Mouse (Mus musculus) hindbrain, embryonic 15.5 days (tissue): ENCODE results near the gene Arhgef3. TPM values are rescaled to one million over a fixed set of nuclear protein-coding genes. Genes with fewer than 3 reads are reported as not detected.

Source experiments
- ATAC-seq: fragments of 200-750 bp; cut with Nextera tagmentation; 2 replicates; pipeline ENCODE4 v1.8.0; 2017; ENCODE audit warnings: low read depth, moderate number of reproducible peaks, moderate TSS enrichment; ENCODE audit not compliant: low FRiP score
- H3K27ac ChIP-seq: fragments of 300-500 bp; sonication (generic); replicated peaks from 2 replicates; pipeline ENCODE4 v1.5.1; 2015; ENCODE audit warnings: mild to moderate bottlenecking, inconsistent platforms
- H3K27me3 ChIP-seq: fragments of 300-500 bp; sonication (generic); 2 replicates; pipeline ENCODE4 v1.6.1; 2015; ENCODE audit warnings: control low read depth, inconsistent platforms
- H3K36me3 ChIP-seq: fragments of 300-500 bp; sonication (generic); 2 replicates; pipeline ENCODE4 v1.6.1; 2015; ENCODE audit warnings: control low read depth, inconsistent platforms
- H3K4me1 ChIP-seq: fragments of 300-500 bp; sonication (generic); replicated peaks from 2 replicates; pipeline ENCODE4 v1.6.1; 2015; ENCODE audit warnings: control low read depth, inconsistent platforms
- H3K4me2 ChIP-seq: fragments of 300-500 bp; sonication (generic); 2 replicates; pipeline ENCODE4 v1.6.1; 2015; ENCODE audit warnings: moderate library complexity, mild to moderate bottlenecking, inconsistent platforms
- H3K4me3 ChIP-seq: fragments of 300-500 bp; sonication (generic); 2 replicates; pipeline ENCODE4 v1.5.1; 2015; ENCODE audit warnings: mild to moderate bottlenecking, inconsistent platforms
- H3K9ac ChIP-seq: fragments of 300-500 bp; sonication (generic); 2 replicates; pipeline ENCODE4 v1.6.1; 2015; ENCODE audit warnings: inconsistent platforms
- H3K9me3 ChIP-seq: fragments of 300-500 bp; sonication (generic); 2 replicates; pipeline ENCODE4 v1.6.1; 2016; ENCODE audit warnings: control low read depth, inconsistent platforms
- WGBS: fragments of 180-500 bp; shearing (Covaris S2); methylation state at CpG from one replicate; pipeline ENCODE4 v1.1.7; 2015; 5-methylcytosine and 5-hydroxymethylcytosine counted together
- polyA plus RNA-seq: library from polyadenylated mRNA; unstranded; fragments of >200 nt; fragmentation: Nextera tagmentation; extraction: Ambion mirVana; gene quantifications from 2 replicates; pipeline ENCODE4 v1.2.1, GENCODE M21; 2015

Arhgef3 gene
- polyA plus RNA-seq, 1 experiment from 2014 or later, result 12.7 TPM

GRCm38 (mm10) chr14:27118546-27118945 is 3.8 kb downstream of the Arhgef3 start:
- H3K9me3 ChIP-seq, result no peaks in the 10 kb centered on the region
- H3K4me1 ChIP-seq, result peaks cover 13% of the 10 kb centered on the region
- H3K4me2 ChIP-seq, result no peak overlapping the region
- ATAC-seq, result no peak
- no peak overlapping the region for H3K9ac ChIP-seq
- no peaks in the 10 kb centered on the region for H3K36me3 ChIP-seq
- H3K27ac ChIP-seq, result no peak overlapping the region
- H3K27me3 ChIP-seq, result peaks cover 28% of the 10 kb centered on the region
- whole genome bisulfite sequencing, result 84% methylated on average over 5 of the region's 5 CpGs
- no peak overlapping the region for H3K4me3 ChIP-seq

GRCm38 (mm10) chr14:27122646-27123045 is 7.9 kb downstream of the Arhgef3 start:
- no peaks in the 10 kb centered on the region for H3K9me3 ChIP-seq
- no peaks in the 10 kb centered on the region for H3K4me1 ChIP-seq
- H3K4me2 ChIP-seq, result no peak overlapping the region
- no peak overlapping the region for H3K9ac ChIP-seq
- no peak overlapping the region for H3K27ac ChIP-seq
- no peak overlapping the region for H3K4me3 ChIP-seq
- H3K27me3 ChIP-seq, result no peaks in the 10 kb centered on the region
- no peak for ATAC-seq
- no peaks in the 10 kb centered on the region for H3K36me3 ChIP-seq
- WGBS, result 87% methylated on average over 3 of the region's 3 CpGs

GRCm38 (mm10) chr14:27123543-27123942 is 8.8 kb downstream of the Arhgef3 start:
- no peak overlapping the region for H3K4me3 ChIP-seq
- H3K9me3 ChIP-seq, result no peaks in the 10 kb centered on the region
- no peak for ATAC-seq
- 53% methylated on average over 8 of the region's 8 CpGs for WGBS
- H3K9ac ChIP-seq, result no peak overlapping the region
- no peak overlapping the region for H3K27ac ChIP-seq
- H3K4me1 ChIP-seq, result no peaks in the 10 kb centered on the region
- H3K27me3 ChIP-seq, result no peaks in the 10 kb centered on the region
- H3K36me3 ChIP-seq, result no peaks in the 10 kb centered on the region
- H3K4me2 ChIP-seq, result no peak overlapping the region

- Histone ChIP-seq H3K9ac (no peak overlapping the region), H3K4me1 (no peaks in the 10 kb centered on the region), H3K27ac (no peak overlapping the region), H3K4me3 (no peak overlapping the region), H3K4me2 (no peak overlapping the region), H3K9me3 (no peaks in the 10 kb centered on the region), H3K27me3 (no peaks in the 10 kb centered on the region), H3K36me3 (no peaks in the 10 kb centered on the region)
- ATAC-seq, result no peak
- WGBS, result 95% methylated on average over 3 of the region's 3 CpGs
Observed at GRCm38 (mm10) chr14:27130031-27130430, 15.3 kb downstream of the Arhgef3 start.

GRCm38 (mm10) chr14:27130676-27131075 is 16.0 kb downstream of the Arhgef3 start:
- Histone ChIP-seq H3K27me3 (no peaks in the 10 kb centered on the region), H3K9me3 (no peaks in the 10 kb centered on the region), H3K4me2 (no peak overlapping the region), H3K27ac (no peak overlapping the region), H3K4me1 (no peaks in the 10 kb centered on the region), H3K4me3 (no peak overlapping the region), H3K9ac (no peak overlapping the region), H3K36me3 (no peaks in the 10 kb centered on the region)
- ATAC-seq, result no peak
- 82% methylated on average over 1 of the region's 1 CpGs for WGBS

GRCm38 (mm10) chr14:27131521-27131920 is 16.8 kb downstream of the Arhgef3 start:
- Histone ChIP-seq H3K9ac (no peak overlapping the region), H3K27me3 (no peaks in the 10 kb centered on the region), H3K4me3 (no peak overlapping the region), H3K36me3 (no peaks in the 10 kb centered on the region), H3K4me2 (no peak overlapping the region), H3K4me1 (no peaks in the 10 kb centered on the region), H3K27ac (no peak overlapping the region), H3K9me3 (no peaks in the 10 kb centered on the region)
- 88% methylated on average over 1 of the region's 1 CpGs for WGBS
- no peak for ATAC-seq

- H3K9me3 ChIP-seq, result no peaks in the 10 kb centered on the region
- 83% methylated on average over 9 of the region's 9 CpGs for WGBS
- H3K9ac ChIP-seq, result no peak overlapping the region
- 0 out of 2 replicates have a peak, but pooled peaks have one; percentile 30 for ATAC-seq
- H3K4me2 ChIP-seq, result no peak overlapping the region
- no peak overlapping the region for H3K27ac ChIP-seq
- no peaks in the 10 kb centered on the region for H3K36me3 ChIP-seq
- no peaks in the 10 kb centered on the region for H3K27me3 ChIP-seq
- H3K4me1 ChIP-seq, result no peaks in the 10 kb centered on the region
- no peak overlapping the region for H3K4me3 ChIP-seq
Observed at GRCm38 (mm10) chr14:27138891-27139290, 24.2 kb downstream of the Arhgef3 start.

- Histone ChIP-seq H3K4me2 (no peak overlapping the region), H3K4me3 (no peak overlapping the region), H3K27me3 (no peaks in the 10 kb centered on the region), H3K4me1 (no peaks in the 10 kb centered on the region), H3K9ac (no peak overlapping the region), H3K27ac (no peak overlapping the region), H3K36me3 (no peaks in the 10 kb centered on the region), H3K9me3 (no peaks in the 10 kb centered on the region)
- WGBS, result 93% methylated on average over 3 of the region's 3 CpGs
- ATAC-seq, result no peak
Observed at GRCm38 (mm10) chr14:27139968-27140367, 25.3 kb downstream of the Arhgef3 start.

- WGBS, result 22% methylated on average over 3 of the region's 3 CpGs
- ATAC-seq, result no peak
- Histone ChIP-seq H3K4me3 (no peak overlapping the region), H3K36me3 (no peaks in the 10 kb centered on the region), H3K9me3 (no peaks in the 10 kb centered on the region), H3K4me1 (no peaks in the 10 kb centered on the region), H3K4me2 (no peak overlapping the region), H3K27ac (no peak overlapping the region), H3K9ac (no peak overlapping the region), H3K27me3 (no peaks in the 10 kb centered on the region)
Observed at GRCm38 (mm10) chr14:27141486-27141885, 26.8 kb downstream of the Arhgef3 start.

- H3K36me3 ChIP-seq, result no peaks in the 10 kb centered on the region
- 89% methylated on average over 5 of the region's 5 CpGs for WGBS
- no peak for ATAC-seq
- no peaks in the 10 kb centered on the region for H3K27me3 ChIP-seq
- H3K4me2 ChIP-seq, result no peak overlapping the region
- H3K4me1 ChIP-seq, result no peaks in the 10 kb centered on the region
- H3K4me3 ChIP-seq, result no peak overlapping the region
- no peak overlapping the region for H3K9ac ChIP-seq
- no peak overlapping the region for H3K27ac ChIP-seq
- H3K9me3 ChIP-seq, result no peaks in the 10 kb centered on the region
Observed at GRCm38 (mm10) chr14:27142680-27143079, 28.0 kb downstream of the Arhgef3 start.

GRCm38 (mm10) chr14:27145171-27146045 is 30.7 kb downstream of the Arhgef3 start:
- Histone ChIP-seq H3K9me3 (no peaks in the 10 kb centered on the region), H3K4me3 (no peak overlapping the region), H3K9ac (no peak overlapping the region), H3K36me3 (no peaks in the 10 kb centered on the region), H3K27me3 (no peaks in the 10 kb centered on the region), H3K27ac (no peak overlapping the region), H3K4me2 (no peak overlapping the region), H3K4me1 (no peaks in the 10 kb centered on the region)
- no peak for ATAC-seq
- 66% methylated on average over 8 of the region's 8 CpGs for WGBS

- no peak overlapping the region for H3K27ac ChIP-seq
- no peaks in the 10 kb centered on the region for H3K9me3 ChIP-seq
- H3K36me3 ChIP-seq, result no peaks in the 10 kb centered on the region
- ATAC-seq, result no peak
- no peak overlapping the region for H3K4me2 ChIP-seq
- no peak overlapping the region for H3K4me3 ChIP-seq
- 94% methylated on average over 7 of the region's 7 CpGs for WGBS
- H3K9ac ChIP-seq, result no peak overlapping the region
- H3K27me3 ChIP-seq, result no peaks in the 10 kb centered on the region
- no peaks in the 10 kb centered on the region for H3K4me1 ChIP-seq
Observed at GRCm38 (mm10) chr14:27147726-27148125, 33.0 kb downstream of the Arhgef3 start.

- Histone ChIP-seq H3K4me2 (no peak overlapping the region), H3K4me1 (no peaks in the 10 kb centered on the region), H3K4me3 (no peak overlapping the region), H3K9me3 (no peaks in the 10 kb centered on the region), H3K36me3 (no peaks in the 10 kb centered on the region), H3K9ac (no peak overlapping the region), H3K27me3 (no peaks in the 10 kb centered on the region), H3K27ac (no peak overlapping the region)
- WGBS, result 90% methylated on average over 5 of the region's 5 CpGs
- ATAC-seq, result no peak
Observed at GRCm38 (mm10) chr14:27149401-27149800, 34.7 kb downstream of the Arhgef3 start.
